Mouse (Mus musculus): ENCODE results near the gene Rasl11b. TPM values are rescaled to one million over a fixed set of nuclear protein-coding genes. Genes with fewer than 3 reads are reported as not detected.

The Rasl11b gene
- total RNA-seq, 4 experiments from 2014 or later, result 36.0 to 52.1 (median 41.2) TPM

- DNase-seq (ENCODE audit: low spot score), result no peak
Measured at GRCm38 (mm10) chr5:74188076-74188475, 7.0 kb upstream of the Rasl11b start.

- no peak for DNase-seq (ENCODE audit: low spot score)
Measured at GRCm38 (mm10) chr5:74188886-74189285, 6.2 kb upstream of the Rasl11b start.

GRCm38 (mm10) chr5:74189484-74190160 is 5.5 kb upstream of the Rasl11b start:
- DNase-seq (ENCODE audit: low spot score), result no peak

- DNase-seq (ENCODE audit: low spot score), result no peak
Measured at GRCm38 (mm10) chr5:74190161-74190491, 5.0 kb upstream of the Rasl11b start.

- no peak for DNase-seq (ENCODE audit: low spot score)
Measured at GRCm38 (mm10) chr5:74190911-74191310, 4.2 kb upstream of the Rasl11b start.

GRCm38 (mm10) chr5:74193008-74193407 is 2.1 kb upstream of the Rasl11b start:
- DNase-seq (ENCODE audit: low spot score), result no peak

- no peak for DNase-seq (ENCODE audit: low spot score)
Measured at GRCm38 (mm10) chr5:74193626-74194025, 1.5 kb upstream of the Rasl11b start.

GRCm38 (mm10) chr5:74194027-74194840 is 852 bp upstream of the Rasl11b start:
- no peak for DNase-seq (ENCODE audit: low spot score)

GRCm38 (mm10) chr5:74195614-74196306 is 674 bp downstream of the Rasl11b start:
- DNase-seq (ENCODE audit: low spot score), result no peak

GRCm38 (mm10) chr5:74196307-74196618 is 1.2 kb downstream of the Rasl11b start:
- no peak for DNase-seq (ENCODE audit: low spot score)

- no peak for DNase-seq (ENCODE audit: low spot score)
Measured at GRCm38 (mm10) chr5:74197541-74198330, 2.6 kb downstream of the Rasl11b start.

- no peak for DNase-seq (ENCODE audit: low spot score)
Measured at GRCm38 (mm10) chr5:74198446-74198845, 3.4 kb downstream of the Rasl11b start.

- DNase-seq (ENCODE audit: low spot score), result no peak
Measured at GRCm38 (mm10) chr5:74199793-74200192, 4.7 kb downstream of the Rasl11b start.

- DNase-seq (ENCODE audit: low spot score), result no peak
Measured at GRCm38 (mm10) chr5:74200481-74200880, 5.4 kb downstream of the Rasl11b start.

GRCm38 (mm10) chr5:74201570-74202357 is 6.7 kb downstream of the Rasl11b start:
- no peak for DNase-seq (ENCODE audit: low spot score)

GRCm38 (mm10) chr5:74202515-74202914 is 7.4 kb downstream of the Rasl11b start:
- no peak for DNase-seq (ENCODE audit: low spot score)

- DNase-seq (ENCODE audit: low spot score), result no peak
Measured at GRCm38 (mm10) chr5:74204465-74204864, 9.4 kb downstream of the Rasl11b start.

GRCm38 (mm10) chr5:74205509-74205908 is 10.4 kb downstream of the Rasl11b start:
- no peak for DNase-seq (ENCODE audit: low spot score)

- no peak for DNase-seq (ENCODE audit: low spot score)
Measured at GRCm38 (mm10) chr5:74206038-74206437, 11.0 kb downstream of the Rasl11b start.

GRCm38 (mm10) chr5:74206649-74207048 is 11.6 kb downstream of the Rasl11b start:
- no peak for DNase-seq (ENCODE audit: low spot score)

GRCm38 (mm10) chr5:74207209-74207608 is 12.1 kb downstream of the Rasl11b start:
- DNase-seq (ENCODE audit: low spot score), result no peak
